Mouse (Mus musculus) E14TG2a.4 (cell line): Measurements from ENCODE around the gene Tspan5.

Experiments used
- H3K27me3 ChIP-seq: 2 replicates; pipeline ENCODE4 v1.6.1; 2014; ENCODE audit warnings: low read length, control low read depth; ENCODE audit not compliant: insufficient read depth
- H3K36me3 ChIP-seq: 2 replicates; pipeline ENCODE4 v1.6.1; 2014; ENCODE audit warnings: low read length, control low read depth; ENCODE audit not compliant: insufficient read depth
- H3K4me1 ChIP-seq: replicated peaks from 2 replicates; pipeline ENCODE4 v1.6.1; 2014; ENCODE audit warnings: low read depth, low read length, control low read depth
- H3K4me3 ChIP-seq: replicated peaks from 2 replicates; pipeline ENCODE4 v1.5.1; 2014; ENCODE audit warnings: mild to moderate bottlenecking, low read length
- H3K9me3 ChIP-seq: 2 replicates; pipeline ENCODE4 v1.6.1; 2014; ENCODE audit warnings: low read length, control low read depth
- CTCF ChIP-seq: conservative IDR thresholded peaks from 2 replicates; pipeline ENCODE4 v1.5.1; 2014; ENCODE audit warnings: low read length
- NANOG ChIP-seq: IDR thresholded peaks from 2 replicates; pipeline ENCODE4 v1.6.1; 2014; ENCODE audit warnings: borderline replicate concordance, low read length, mixed read lengths
- POU5F1 ChIP-seq: IDR thresholded peaks from 2 replicates; pipeline ENCODE4 v1.6.1; 2014; ENCODE audit warnings: low read length, borderline replicate concordance

Gene Tspan5

GRCm38 (mm10) chr3:138741649-138742565 is at the start of gene Tspan5:
Gene Tspan5, plus strand, starts transcription at chr3:138742195.
- no peaks in the 10 kb centered on the region for H3K36me3 ChIP-seq
- TF ChIP-seq NANOG (no peak), POU5F1 (no peak), CTCF (no peak)
- peaks cover 31% of the 10 kb centered on the region for H3K27me3 ChIP-seq
- H3K4me3 ChIP-seq: peak within 1 kb of the TSS; percentile 89
- H3K4me1 ChIP-seq: peaks cover 43% of the 10 kb centered on the region
- peaks cover 11% of the 10 kb centered on the region for H3K9me3 ChIP-seq

GRCm38 (mm10) chr3:138692302-138692701 is 49.7 kb upstream of the Tspan5 start:
- TF ChIP-seq POU5F1: peak; percentile 33; the same call in 1 of the 2 replicates
- TF ChIP-seq CTCF: no peak
- TF ChIP-seq NANOG: no peak
- peaks cover 14% of the 10 kb centered on the region for H3K27me3 ChIP-seq
- H3K4me1 ChIP-seq: peaks cover 26% of the 10 kb centered on the region
- no peak overlapping the region for H3K4me3 ChIP-seq
- H3K36me3 ChIP-seq: no peaks in the 10 kb centered on the region
- no peaks in the 10 kb centered on the region for H3K9me3 ChIP-seq

GRCm38 (mm10) chr3:138703399-138703798 is 38.6 kb upstream of the Tspan5 start:
- Histone ChIP-seq H3K36me3 (no peaks in the 10 kb centered on the region), H3K4me1 (peaks cover 21% of the 10 kb centered on the region), H3K4me3 (no peak overlapping the region), H3K9me3 (no peaks in the 10 kb centered on the region), H3K27me3 (peaks cover 61% of the 10 kb centered on the region)
- no peak for TF ChIP-seq NANOG
- TF ChIP-seq CTCF: no peak
- TF ChIP-seq POU5F1: no peak

DNA sequence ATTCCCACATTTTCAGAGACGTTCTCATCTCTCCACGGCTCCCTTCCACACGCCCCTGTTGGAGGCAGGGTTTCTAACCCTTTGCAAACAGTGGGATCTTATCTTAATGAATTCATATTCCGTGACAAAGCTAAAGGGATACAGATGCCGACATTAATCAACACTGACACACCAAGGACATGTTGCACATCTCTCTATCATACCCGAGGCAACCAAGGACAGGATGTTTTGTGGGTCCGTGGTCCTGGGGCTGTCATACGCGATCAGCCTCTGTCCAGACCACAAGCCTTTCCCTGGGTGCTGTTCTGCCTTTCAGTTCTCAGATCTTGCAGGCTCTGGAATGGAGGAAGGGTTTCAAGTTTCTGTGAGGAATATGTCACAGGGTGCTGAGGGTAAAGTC is 37.5 kb upstream of the Tspan5 start:
- Histone ChIP-seq H3K9me3 (no peaks in the 10 kb centered on the region), H3K4me1 (peaks cover 21% of the 10 kb centered on the region), H3K27me3 (peaks cover 67% of the 10 kb centered on the region), H3K36me3 (no peaks in the 10 kb centered on the region), H3K4me3 (no peak overlapping the region)
- no peak for TF ChIP-seq POU5F1
- TF ChIP-seq CTCF: no peak
- no peak for TF ChIP-seq NANOG

DNA sequence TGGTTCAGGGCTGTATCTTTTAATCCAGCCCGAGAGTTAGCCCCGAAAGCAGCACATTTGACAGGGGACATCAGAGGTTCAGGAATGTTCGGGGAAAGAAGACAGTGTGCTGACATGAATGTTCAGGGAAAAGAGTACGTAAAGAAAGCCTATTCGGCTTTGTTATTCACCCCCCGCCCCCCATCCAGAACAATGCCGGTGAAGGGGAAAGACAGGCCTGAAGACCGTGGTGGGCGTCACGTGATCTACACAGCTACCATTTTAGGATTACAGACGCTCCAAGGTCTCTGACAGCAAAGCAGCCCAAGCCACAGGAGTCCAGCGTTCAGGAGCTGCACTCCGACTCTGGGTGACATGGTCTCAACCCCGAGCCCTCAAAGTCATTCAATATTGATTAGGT is 36.1 kb upstream of the Tspan5 start:
- Histone ChIP-seq H3K36me3 (no peaks in the 10 kb centered on the region), H3K9me3 (no peaks in the 10 kb centered on the region), H3K4me1 (peaks cover 21% of the 10 kb centered on the region), H3K4me3 (peak overlapping the region; percentile 32), H3K27me3 (peaks cover 69% of the 10 kb centered on the region)
- TF ChIP-seq CTCF (no peak), NANOG (no peak), POU5F1 (no peak)

- H3K36me3 ChIP-seq: no peaks in the 10 kb centered on the region
- TF ChIP-seq NANOG (no peak), CTCF (no peak)
- H3K4me3 ChIP-seq: no peak overlapping the region
- H3K27me3 ChIP-seq: peaks cover 51% of the 10 kb centered on the region
- no peaks in the 10 kb centered on the region for H3K9me3 ChIP-seq
- H3K4me1 ChIP-seq: peaks cover 21% of the 10 kb centered on the region
Measured at GRCm38 (mm10) chr3:138709183-138709582, 32.8 kb upstream of the Tspan5 start.

- H3K4me3 ChIP-seq: no peak overlapping the region
- TF ChIP-seq NANOG (no peak), POU5F1 (no peak), CTCF (no peak)
Measured at GRCm38 (mm10) chr3:138711971-138712370, 30.0 kb upstream of the Tspan5 start.

GRCm38 (mm10) chr3:138712452-138713140 is 29.4 kb upstream of the Tspan5 start:
- Histone ChIP-seq H3K4me3 (no peak overlapping the region), H3K9me3 (no peaks in the 10 kb centered on the region), H3K27me3 (peaks cover 22% of the 10 kb centered on the region), H3K4me1 (no peaks in the 10 kb centered on the region), H3K36me3 (no peaks in the 10 kb centered on the region)
- TF ChIP-seq NANOG: no peak
- TF ChIP-seq POU5F1: no peak
- TF ChIP-seq CTCF: no peak

More at GRCm38 (mm10) chr3:138711971-138712370, 30.0 kb upstream of the Tspan5 start:
- no peaks in the 10 kb centered on the region for H3K9me3 ChIP-seq
- no peaks in the 10 kb centered on the region for H3K36me3 ChIP-seq
- peaks cover 2% of the 10 kb centered on the region for H3K4me1 ChIP-seq
- H3K27me3 ChIP-seq: peaks cover 28% of the 10 kb centered on the region

GRCm38 (mm10) chr3:138713141-138713540 is 28.9 kb upstream of the Tspan5 start:
- Histone ChIP-seq H3K9me3 (no peaks in the 10 kb centered on the region), H3K36me3 (no peaks in the 10 kb centered on the region), H3K27me3 (peaks cover 16% of the 10 kb centered on the region), H3K4me3 (no peak overlapping the region), H3K4me1 (no peaks in the 10 kb centered on the region)
- TF ChIP-seq NANOG (no peak), POU5F1 (no peak), CTCF (no peak; the same call in 1 of the 2 replicates)
